Mouse (Mus musculus): ENCODE data around the gene Gna14. TPM values are rescaled to one million over a fixed set of nuclear protein-coding genes. Genes with fewer than 3 reads are reported as not detected.

Gene Gna14
- polyA plus RNA-seq, 1 experiment = not detected

DNA sequence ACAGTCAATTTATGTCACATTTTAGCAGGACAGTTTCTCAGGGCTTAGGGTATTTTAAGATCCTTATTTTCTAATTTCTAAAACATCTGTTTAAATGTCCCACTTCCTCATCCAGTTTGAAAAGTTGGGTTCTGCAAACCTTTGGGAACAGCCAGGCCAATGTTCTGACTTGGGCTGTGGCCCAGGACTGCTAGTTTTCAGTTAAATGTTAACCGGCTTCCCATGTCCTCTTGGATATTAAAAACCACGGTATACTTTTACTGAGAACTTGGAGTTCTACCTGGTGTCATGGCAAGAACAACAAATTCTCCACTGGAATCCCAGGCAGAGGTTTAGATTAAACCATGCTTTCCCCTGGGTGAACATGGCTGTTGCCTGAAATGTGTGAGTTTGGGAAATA lies 102.9 kb downstream of the Gna14 start:
- 93% methylated on average over 2 of the region's 2 CpGs for WGBS
- Histone ChIP-seq H3K27ac (ENCODE audit: insufficient read depth, low read depth, low read length) (no peak overlapping the region), H3K4me3 (ENCODE audit: insufficient read depth, low read depth, low read length) (no peak overlapping the region), H3K4me1 (ENCODE audit: control insufficient read depth, insufficient read depth, low read length) (no peaks in the 10 kb centered on the region)
- TF ChIP-seq POLR2A (IDR thresholded peaks at IDR 0.05; ENCODE audit: insufficient read depth, low read depth, low read length) (no peak), CTCF (IDR thresholded peaks at IDR 0.05; ENCODE audit: insufficient read depth, low read depth, low read length) (no peak)

DNA sequence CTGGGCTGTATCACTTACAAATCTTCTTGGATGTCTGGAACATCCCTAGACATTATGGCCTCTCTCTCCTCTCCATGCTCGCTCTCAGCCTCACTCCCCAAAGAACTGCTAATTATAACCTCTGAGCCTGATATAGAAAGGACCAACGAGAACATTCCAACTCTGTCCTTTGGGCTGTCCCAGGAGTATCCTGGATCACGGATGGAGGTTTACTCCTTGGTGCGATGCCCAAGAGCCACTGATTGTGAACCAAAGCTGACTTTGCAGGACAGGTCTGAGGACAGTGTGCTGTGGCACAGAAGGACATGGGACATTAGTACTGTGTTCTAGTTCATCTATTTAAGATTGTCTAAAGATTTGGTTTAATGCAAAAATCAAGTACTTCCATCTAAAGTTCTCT lies 108.1 kb downstream of the Gna14 start:
- 81% methylated on average over 4 of the region's 4 CpGs for WGBS
- Histone ChIP-seq H3K27ac (ENCODE audit: insufficient read depth, low read depth, low read length) (no peak overlapping the region), H3K4me3 (ENCODE audit: insufficient read depth, low read depth, low read length) (no peak overlapping the region), H3K4me1 (ENCODE audit: control insufficient read depth, insufficient read depth, low read length) (no peaks in the 10 kb centered on the region)
- TF ChIP-seq CTCF (IDR thresholded peaks at IDR 0.05; ENCODE audit: insufficient read depth, low read depth, low read length) (no peak), POLR2A (IDR thresholded peaks at IDR 0.05; ENCODE audit: insufficient read depth, low read depth, low read length) (no peak)

DNA sequence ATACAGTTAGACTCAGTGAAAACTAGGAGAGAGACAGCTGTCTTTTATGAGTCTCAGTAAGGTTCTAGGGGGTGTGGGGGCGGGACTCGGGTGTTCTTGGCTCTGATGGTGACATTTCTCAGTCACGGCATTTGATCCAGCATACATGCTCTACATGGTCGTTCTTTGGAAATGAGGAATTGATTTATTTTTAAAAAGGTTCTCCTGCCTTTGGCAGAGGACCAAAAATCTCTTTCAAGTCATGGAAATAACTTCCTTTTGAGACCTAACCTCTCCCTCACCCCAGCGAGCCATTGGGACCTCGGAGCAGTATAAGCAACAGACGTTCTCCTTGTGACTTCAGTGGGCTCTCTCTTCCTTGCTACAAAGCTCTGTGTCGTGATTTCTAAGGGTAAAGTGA lies 121.4 kb downstream of the Gna14 start:
- Histone ChIP-seq H3K27ac (ENCODE audit: insufficient read depth, low read depth, low read length) (no peak overlapping the region), H3K4me1 (ENCODE audit: control insufficient read depth, insufficient read depth, low read length) (0 out of 2 replicates have a peak, but pooled peaks cover 2% of the 10 kb centered on the region), H3K4me3 (ENCODE audit: insufficient read depth, low read depth, low read length) (no peak overlapping the region)
- TF ChIP-seq CTCF (IDR thresholded peaks at IDR 0.05; ENCODE audit: insufficient read depth, low read depth, low read length) (no peak), POLR2A (IDR thresholded peaks at IDR 0.05; ENCODE audit: insufficient read depth, low read depth, low read length) (no peak)
- 44% methylated on average over 8 of the region's 8 CpGs for WGBS

DNA sequence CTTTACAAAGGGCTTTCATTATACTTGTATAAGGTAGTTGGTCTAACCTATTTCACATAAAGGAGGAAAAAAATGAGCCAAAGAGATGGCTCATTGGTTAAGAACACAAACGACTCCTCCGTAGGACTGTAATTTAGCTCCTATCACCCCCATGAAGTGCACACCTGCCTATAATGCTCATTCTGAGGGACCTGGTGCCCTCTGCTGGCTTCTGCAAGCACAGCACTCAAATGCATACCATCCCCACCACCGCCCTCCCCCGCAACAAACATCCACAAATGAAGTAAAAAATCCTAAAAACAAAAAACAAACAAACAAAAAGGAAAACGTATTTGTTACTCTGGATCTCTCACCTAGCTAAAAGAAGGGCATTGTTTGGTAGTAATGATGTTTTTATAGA lies 122.4 kb downstream of the Gna14 start:
- Histone ChIP-seq H3K4me3 (ENCODE audit: insufficient read depth, low read depth, low read length) (no peak overlapping the region), H3K27ac (ENCODE audit: insufficient read depth, low read depth, low read length) (no peak overlapping the region), H3K4me1 (ENCODE audit: control insufficient read depth, insufficient read depth, low read length) (0 out of 2 replicates have a peak, but pooled peaks cover 2% of the 10 kb centered on the region)
- 0 out of 2 replicates have a peak, but pooled peaks have one; percentile 10 for TF ChIP-seq CTCF (IDR thresholded peaks at IDR 0.05; ENCODE audit: insufficient read depth, low read depth, low read length)
- TF ChIP-seq POLR2A (IDR thresholded peaks at IDR 0.05; ENCODE audit: insufficient read depth, low read depth, low read length) = no peak
- WGBS = 82% methylated on average over 5 of the region's 5 CpGs

DNA sequence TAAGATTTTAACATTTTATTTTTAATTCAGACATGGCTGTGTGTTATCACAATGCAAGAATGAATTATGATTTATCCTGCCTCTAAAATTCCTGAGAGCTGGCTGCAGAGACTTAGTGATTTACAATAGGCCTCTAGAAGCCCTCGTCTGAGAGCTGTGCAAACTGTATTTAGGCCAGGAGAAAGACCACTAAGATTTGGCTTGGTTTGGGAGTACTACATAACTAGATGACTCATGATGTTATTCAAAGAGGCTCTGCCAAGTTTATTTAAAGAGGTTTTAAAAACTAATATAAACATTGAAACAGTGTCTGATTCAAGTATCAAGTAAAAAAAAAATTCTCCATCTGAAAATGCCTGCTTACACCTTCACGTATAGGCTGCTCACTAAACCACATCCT lies 123.0 kb downstream of the Gna14 start:
- Histone ChIP-seq H3K4me1 (ENCODE audit: control insufficient read depth, insufficient read depth, low read length) (0 out of 2 replicates have a peak, but pooled peaks cover 2% of the 10 kb centered on the region), H3K27ac (ENCODE audit: insufficient read depth, low read depth, low read length) (no peak overlapping the region), H3K4me3 (ENCODE audit: insufficient read depth, low read depth, low read length) (no peak overlapping the region)
- TF ChIP-seq CTCF (IDR thresholded peaks at IDR 0.05; ENCODE audit: insufficient read depth, low read depth, low read length) = no peak
- no peak for TF ChIP-seq POLR2A (IDR thresholded peaks at IDR 0.05; ENCODE audit: insufficient read depth, low read depth, low read length)
- 40% methylated on average over 2 of the region's 2 CpGs for WGBS

DNA sequence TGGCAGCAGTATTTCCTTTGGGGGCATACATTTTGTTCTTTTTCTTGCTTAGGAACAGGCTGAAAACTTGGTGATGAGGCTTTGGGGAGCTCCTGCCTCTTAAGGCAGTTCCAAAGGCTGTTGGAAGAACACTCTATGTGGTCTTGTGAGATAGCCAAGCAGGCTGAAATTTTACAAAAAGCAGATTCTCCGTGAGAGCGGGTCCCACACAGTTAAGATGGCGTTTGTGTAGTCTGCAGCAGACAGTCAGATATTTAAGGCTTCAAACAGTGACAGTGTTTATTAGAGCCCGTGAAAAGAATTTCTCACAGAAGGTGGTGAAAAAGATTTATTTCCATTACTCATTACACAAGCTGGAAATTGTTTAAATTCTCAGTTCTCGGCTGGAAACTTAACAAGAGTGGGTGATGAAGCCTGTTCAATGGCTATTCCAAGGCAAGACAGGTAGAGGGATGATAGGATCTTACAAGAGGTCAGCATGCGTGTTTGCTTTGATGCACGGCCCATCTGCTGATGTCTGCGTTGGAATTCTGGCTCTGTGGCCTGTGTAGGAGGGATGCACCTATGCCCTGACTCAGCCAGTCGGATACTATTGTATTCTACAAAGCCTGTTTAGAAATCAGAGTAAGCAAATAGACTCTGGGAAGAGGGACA lies 123.8 kb downstream of the Gna14 start:
- Histone ChIP-seq H3K4me1 (ENCODE audit: control insufficient read depth, insufficient read depth, low read length) (0 out of 2 replicates have a peak, but pooled peaks cover 2% of the 10 kb centered on the region), H3K4me3 (ENCODE audit: insufficient read depth, low read depth, low read length) (no peak overlapping the region), H3K27ac (ENCODE audit: insufficient read depth, low read depth, low read length) (no peak overlapping the region)
- no peak for TF ChIP-seq POLR2A (IDR thresholded peaks at IDR 0.05; ENCODE audit: insufficient read depth, low read depth, low read length)
- TF ChIP-seq CTCF (IDR thresholded peaks at IDR 0.05; ENCODE audit: insufficient read depth, low read depth, low read length) = no peak
- WGBS = 58% methylated on average over 9 of the region's 9 CpGs

DNA sequence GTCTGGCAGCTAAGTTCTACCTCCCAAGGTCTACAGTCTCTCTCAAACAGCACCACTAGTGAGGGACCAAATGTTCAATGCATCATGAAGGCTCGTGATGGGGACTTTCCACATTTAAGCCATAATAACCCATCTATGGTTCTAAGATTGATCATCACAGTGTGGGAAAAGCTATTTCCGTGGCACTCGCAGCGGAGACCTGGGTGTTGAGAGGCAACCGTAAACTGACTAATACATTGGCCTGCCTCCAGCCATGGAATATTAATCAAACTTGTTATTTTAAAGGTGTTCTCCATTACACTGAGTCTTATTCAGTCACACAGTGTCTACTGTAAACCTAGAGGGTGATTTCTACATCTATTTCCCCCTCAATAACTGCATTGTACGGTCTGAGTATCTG lies 127.1 kb downstream of the Gna14 start:
- Histone ChIP-seq H3K27ac (ENCODE audit: insufficient read depth, low read depth, low read length) (no peak overlapping the region), H3K4me3 (ENCODE audit: insufficient read depth, low read depth, low read length) (no peak overlapping the region), H3K4me1 (ENCODE audit: control insufficient read depth, insufficient read depth, low read length) (0 out of 2 replicates have a peak, but pooled peaks cover 2% of the 10 kb centered on the region)
- TF ChIP-seq CTCF (IDR thresholded peaks at IDR 0.05; ENCODE audit: insufficient read depth, low read depth, low read length) (no peak), POLR2A (IDR thresholded peaks at IDR 0.05; ENCODE audit: insufficient read depth, low read depth, low read length) (no peak)
- 95% methylated on average over 6 of the region's 6 CpGs for WGBS

DNA sequence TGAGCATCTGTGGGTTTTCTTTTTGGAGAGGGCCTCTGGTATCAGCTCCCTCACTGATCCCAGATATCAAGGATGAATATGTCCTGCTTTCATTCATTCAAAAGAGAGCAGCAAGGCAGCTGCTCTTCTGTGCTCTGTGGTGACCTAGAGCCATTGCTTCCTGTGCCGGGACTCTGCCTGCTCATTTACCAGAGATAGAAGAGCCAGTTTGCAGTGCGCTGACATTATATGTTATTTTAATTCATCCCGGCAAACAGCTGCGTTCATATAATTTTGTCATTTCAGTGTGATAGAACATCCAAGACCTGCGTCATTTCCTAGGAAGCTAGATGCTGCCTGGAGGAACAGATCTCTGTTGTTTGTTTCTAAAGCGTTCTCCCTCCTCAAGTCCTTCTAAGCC lies 141.2 kb downstream of the Gna14 start:
- TF ChIP-seq POLR2A (IDR thresholded peaks at IDR 0.05; ENCODE audit: insufficient read depth, low read depth, low read length) (no peak), CTCF (IDR thresholded peaks at IDR 0.05; ENCODE audit: insufficient read depth, low read depth, low read length) (no peak)
- no peaks in the 10 kb centered on the region for H3K4me1 ChIP-seq (ENCODE audit: control insufficient read depth, insufficient read depth, low read length)
- 85% methylated on average over 6 of the region's 6 CpGs for WGBS
- H3K27ac ChIP-seq (ENCODE audit: insufficient read depth, low read depth, low read length) = no peak overlapping the region
- H3K4me3 ChIP-seq (ENCODE audit: insufficient read depth, low read depth, low read length) = no peak overlapping the region

DNA sequence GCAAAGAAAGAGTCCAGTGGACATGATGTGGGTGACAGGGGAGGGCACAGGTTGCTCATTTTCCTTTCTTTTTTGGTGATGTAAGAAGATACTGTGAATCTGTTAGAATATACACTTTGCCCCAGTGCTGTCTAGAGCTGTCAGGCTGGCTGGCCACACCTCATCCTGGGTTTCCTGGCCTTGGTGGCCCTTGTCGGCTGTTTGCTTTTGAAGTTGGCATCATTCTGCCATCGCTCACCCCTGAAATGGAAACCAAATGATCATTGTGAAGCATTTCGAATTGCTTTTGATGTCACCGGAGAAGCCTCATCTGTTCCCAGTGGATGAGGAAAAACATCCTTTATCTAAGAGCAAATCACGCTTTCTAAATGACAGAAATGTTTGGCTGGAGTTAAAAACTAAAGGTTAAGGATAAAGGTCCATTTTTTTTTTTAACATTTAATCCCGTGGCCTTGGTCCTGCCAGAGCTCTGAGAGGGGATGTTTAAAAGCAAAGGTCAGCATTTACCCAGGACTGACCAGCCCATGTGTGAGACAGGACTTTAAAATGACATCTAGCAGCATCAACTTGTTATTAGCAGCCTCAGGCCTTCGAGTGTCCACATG lies 144.2 kb downstream of the Gna14 start:
- 86% methylated on average over 7 of the region's 7 CpGs for WGBS
- no peak overlapping the region for H3K27ac ChIP-seq (ENCODE audit: insufficient read depth, low read depth, low read length)
- H3K4me1 ChIP-seq (ENCODE audit: control insufficient read depth, insufficient read depth, low read length) = peaks cover 3% of the 10 kb centered on the region; the same call in 1 of the 2 replicates

More for the DNA sequence above, 144.2 kb downstream of the Gna14 start:
- TF ChIP-seq CTCF (IDR thresholded peaks at IDR 0.05; ENCODE audit: insufficient read depth, low read depth, low read length) = no peak
- TF ChIP-seq POLR2A (IDR thresholded peaks at IDR 0.05; ENCODE audit: insufficient read depth, low read depth, low read length) = no peak
- no peak overlapping the region for H3K4me3 ChIP-seq (ENCODE audit: insufficient read depth, low read depth, low read length)

Data from olfactory bulb, adult 2 months (tissue).